Comparison of ENCODE assay signal across 8 mouse cellular contexts in the genomic region with DNA sequence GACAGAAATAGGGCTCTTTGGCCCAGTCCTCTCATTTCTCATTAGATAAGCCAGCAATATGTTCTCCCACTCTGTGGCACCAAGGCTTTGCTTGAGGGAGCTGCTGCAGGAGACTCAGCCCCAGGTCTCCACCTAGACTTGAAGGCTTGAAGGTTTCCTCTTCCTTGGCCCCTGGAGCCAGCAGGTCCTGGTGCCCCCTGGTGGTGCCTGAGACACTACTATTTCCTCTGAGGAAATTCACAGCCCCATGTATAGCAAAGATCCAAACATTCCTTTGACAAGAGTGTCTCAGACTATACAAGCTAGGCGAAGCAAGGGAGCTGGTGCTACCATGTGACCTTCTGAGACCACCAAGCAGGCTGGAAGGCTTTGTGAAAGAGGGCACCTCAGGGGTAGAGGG. TPM values are rescaled to one million over a fixed set of nuclear protein-coding genes. Genes with fewer than 3 reads are reported as not detected.
DNase-seq lines count a peak whose midpoint lies in the region; ATAC-seq and TF ChIP-seq lines count a peak whose summit lies in the region.

No protein-coding gene starts in this region.

- no peak for ATAC-seq in heart, embryonic 12.5 days (ENCODE audit: insufficient number of reproducible peaks, low FRiP score)
- ATAC-seq in frontal cortex, adult (ENCODE audit: low TSS enrichment): peak; percentile 65; the same call in 1 of the 2 replicates
- no peak for ATAC-seq in midbrain, embryonic 14.5 days (ENCODE audit: low FRiP score, low TSS enrichment)

- peak; percentile 25 for TF ChIP-seq CTCF in C2C12 (IDR thresholded peaks at IDR 0.05; ENCODE audit: control insufficient read depth, insufficient read depth, insufficient read length)

- DNase-seq in heart, adult 18-20 months: peak; percentile 27 to 55
- DNase-seq in adrenal gland, adult 2 months: peak; percentile 46
- peak; percentile 21 for DNase-seq in large intestine, adult 2 months (ENCODE audit: low read depth, low spot score)
- peak; percentile 64 for DNase-seq in midbrain, embryonic 14.5 days
- peak; percentile 70 for DNase-seq in thymus, postnatal 25 days

- no peaks in the 10 kb centered on the region for H3K9me3 ChIP-seq in heart, embryonic 12.5 days (replicated peaks)
- H3K9me3 ChIP-seq in midbrain, embryonic 14.5 days (ENCODE audit: control insufficient read depth, low read length): no peaks in the 10 kb centered on the region

- H3K4me1 ChIP-seq in heart, embryonic 12.5 days (replicated peaks): no peaks in the 10 kb centered on the region
- 0 out of 2 replicates have a peak, but pooled peaks cover 5% of the 10 kb centered on the region for H3K4me1 ChIP-seq in midbrain, embryonic 14.5 days (ENCODE audit: control insufficient read depth, insufficient read depth, low read length)

- H3K27me3 ChIP-seq in heart, embryonic 12.5 days (replicated peaks): peaks cover 13% of the 10 kb centered on the region
- H3K27me3 ChIP-seq in C2C12 (ENCODE audit: control insufficient read depth, insufficient read depth, insufficient read length): peaks cover 57% of the 10 kb centered on the region
- peaks cover 6% of the 10 kb centered on the region; the same call in 1 of the 2 replicates for H3K27me3 ChIP-seq in midbrain, embryonic 14.5 days (ENCODE audit: control insufficient read depth, insufficient read depth, low read length)

- no peak overlapping the region for H3K4me2 ChIP-seq in heart, embryonic 12.5 days
- no peak overlapping the region for H3K4me2 ChIP-seq in midbrain, embryonic 14.5 days (ENCODE audit: low read length)

- H3ac ChIP-seq in C2C12 (ENCODE audit: control insufficient read depth, insufficient read length, low read depth): no peak overlapping the region

- H3K27ac ChIP-seq in heart, embryonic 12.5 days (ENCODE audit: poor library complexity, severe bottlenecking): no peak overlapping the region
- no peak overlapping the region for H3K27ac ChIP-seq in midbrain, embryonic 14.5 days (replicated peaks; ENCODE audit: low read depth, low read length)

- no peaks in the 10 kb centered on the region for H3K36me3 ChIP-seq in heart, embryonic 12.5 days
- no peaks in the 10 kb centered on the region for H3K36me3 ChIP-seq in C2C12 (ENCODE audit: control insufficient read depth, insufficient read depth)
- no peaks in the 10 kb centered on the region for H3K36me3 ChIP-seq in midbrain, embryonic 14.5 days (ENCODE audit: control insufficient read depth, insufficient read depth, low read length)

- WGBS in heart, embryonic 12.5 days: 0% methylated on average over 1 of the region's 1 CpGs
- 17% methylated on average over 1 of the region's 1 CpGs for WGBS in large intestine, adult 2 months
- WGBS in midbrain, embryonic 14.5 days: 18% methylated on average over 1 of the region's 1 CpGs

- no peaks in the 10 kb centered on the region for H3K79me2 ChIP-seq in C2C12 (ENCODE audit: control insufficient read depth, insufficient read depth)

- H3K4me3 ChIP-seq in heart, embryonic 12.5 days: no peak overlapping the region
- no peak overlapping the region for H3K4me3 ChIP-seq in C2C12 (ENCODE audit: insufficient read depth, poor library complexity, severe bottlenecking)
- no peak overlapping the region for H3K4me3 ChIP-seq in midbrain, embryonic 14.5 days (replicated peaks; ENCODE audit: low read depth, low read length)

- no peaks in the 10 kb centered on the region for H3K79me3 ChIP-seq in C2C12 (ENCODE audit: low read depth)

- no peak overlapping the region for H3K9ac ChIP-seq in heart, embryonic 12.5 days
- no peak overlapping the region for H3K9ac ChIP-seq in midbrain, embryonic 14.5 days (replicated peaks; ENCODE audit: low read length)

TF ChIP-seq in C2C12, 6 proteins besides CTCF, POLR2A, EP300 and RAD21:
- TF ChIP-seq CEBPB (IDR thresholded peaks at IDR 0.05; ENCODE audit: low read depth) (no peak), MYOG (IDR thresholded peaks at IDR 0.05; ENCODE audit: control insufficient read depth, extremely low read depth, insufficient read length) (no peak), MAX (IDR thresholded peaks at IDR 0.05) (no peak), MYOD1 (IDR thresholded peaks at IDR 0.05; ENCODE audit: control insufficient read depth, insufficient read length, low read depth) (no peak), FOSL1 (IDR thresholded peaks at IDR 0.05; ENCODE audit: insufficient read depth, low read length, poor library complexity, severe bottlenecking) (no peak), USF1 (IDR thresholded peaks at IDR 0.05; ENCODE audit: low read depth) (no peak)

RNA-seq across cellular contexts. Expression of a gene that starts 22.2 kb away (rescaled TPM):
- total RNA-seq in heart, adult 18-20 months (2021): 10 to 100 TPM; 76.4 to 90.5 TPM
- 116 and 119 TPM in 2 replicates for polyA plus RNA-seq in heart, embryonic 12.5 days (2016; fragmentation: Nextera tagmentation; extraction: Ambion mirVana)
- 67.4 TPM for polyA plus RNA-seq in C2C12 (2012; fragmentation: generic; extraction: Trizol)
- total RNA-seq in adrenal gland, adult 2 months (2021): 10 to 100 TPM; 60.3 to 69.1 TPM
- 131 and 142 TPM in 2 replicates for polyA plus RNA-seq in adrenal gland, adult 2 months (2012; rRNA removed)
- 44.1 and 49.2 TPM in 2 replicates for polyA plus RNA-seq in large intestine, adult 2 months (2012; rRNA removed)
- polyA plus RNA-seq in midbrain, embryonic 14.5 days (2014; fragmentation: Nextera tagmentation; extraction: Ambion mirVana): 267 and 284 TPM in 2 replicates

RNA-seq across cellular contexts. Expression of a gene that starts 31.1 kb away (rescaled TPM):
- total RNA-seq in heart, adult 18-20 months (2021): 10 to 100 TPM; 32.6 to 36.1 TPM
- polyA plus RNA-seq in heart, embryonic 12.5 days (2016; fragmentation: Nextera tagmentation; extraction: Ambion mirVana): 55.8 and 56.8 TPM in 2 replicates
- 61.2 TPM for polyA plus RNA-seq in C2C12 (2012; fragmentation: generic; extraction: Trizol)
- 10 to 100 TPM; 79.4 to 97.0 TPM for total RNA-seq in adrenal gland, adult 2 months (2021)
- 111 and 119 TPM in 2 replicates for polyA plus RNA-seq in adrenal gland, adult 2 months (2012; rRNA removed)
- 60.9 and 63.4 TPM in 2 replicates for polyA plus RNA-seq in large intestine, adult 2 months (2012; rRNA removed)
- 103 and 110 TPM in 2 replicates for polyA plus RNA-seq in midbrain, embryonic 14.5 days (2014; fragmentation: Nextera tagmentation; extraction: Ambion mirVana)
